Mouse (Mus musculus) kidney, postnatal 25 days (tissue): ENCODE results near the gene Zfp955a.
"Not testable (repeated sequence)": the region's sequence is repeated elsewhere in the genome, so short reads cannot be mapped to it uniquely, and the experiment has no call there.

Experiments used
- DNase-seq, 2 experiments: peaks; one replicate each; pipeline ENCODE4 v3.0.0; 2021; ENCODE audit warnings: mixed read lengths in 2 of 2

Zfp955a gene

DNA sequence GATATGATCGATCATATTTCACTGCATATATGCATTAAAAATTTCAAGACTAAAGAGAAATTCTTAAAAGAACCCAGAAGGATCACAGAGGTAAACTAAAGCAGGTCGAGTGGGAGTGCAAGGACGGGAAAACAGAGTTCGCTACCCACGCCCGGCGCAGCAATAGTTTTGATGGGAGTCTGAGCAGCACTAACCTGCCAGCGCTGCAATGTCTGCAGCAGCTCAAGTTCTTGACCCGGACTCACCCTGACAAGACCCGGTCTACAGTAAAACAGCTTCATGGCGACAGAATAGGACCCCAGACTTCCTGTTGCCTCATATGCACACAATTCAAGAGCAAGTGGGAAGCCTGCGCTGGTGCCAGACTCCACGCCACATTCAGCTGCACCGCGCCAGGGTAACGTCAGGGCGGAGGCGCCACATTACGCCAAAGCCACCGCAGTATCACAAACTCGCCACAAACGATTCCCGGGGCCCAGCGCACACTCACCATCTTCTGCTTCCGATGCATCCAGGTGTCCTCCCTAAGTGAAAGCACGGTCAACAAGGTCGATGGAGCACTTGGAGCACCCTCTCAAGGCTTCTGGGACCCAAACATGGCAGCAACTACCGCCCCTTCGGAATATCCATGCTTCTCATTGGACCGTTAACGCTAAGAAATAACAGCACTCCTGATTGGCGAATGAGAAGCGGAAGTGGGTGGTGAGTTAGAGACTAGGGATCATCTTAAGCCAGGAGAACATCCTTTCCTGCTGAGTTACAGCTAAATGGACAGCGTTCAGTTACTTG, at the start of gene Zfp955a:
Gene Zfp955a, minus strand, starts transcription at position 616 of the 789 bp plus-strand sequence.
- DNase-seq: not testable (repeated sequence)

DNA sequence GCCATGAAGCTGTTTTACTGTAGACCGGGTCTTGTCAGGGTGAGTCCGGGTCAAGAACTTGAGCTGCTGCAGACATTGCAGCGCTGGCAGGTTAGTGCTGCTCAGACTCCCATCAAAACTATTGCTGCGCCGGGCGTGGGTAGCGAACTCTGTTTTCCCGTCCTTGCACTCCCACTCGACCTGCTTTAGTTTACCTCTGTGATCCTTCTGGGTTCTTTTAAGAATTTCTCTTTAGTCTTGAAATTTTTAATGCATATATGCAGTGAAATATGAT, 34.9 kb upstream of the Zfp955a start:
- DNase-seq: not testable (repeated sequence)

- DNase-seq: not testable (repeated sequence)
Measured at GRCm38 (mm10) chr17:33289039-33289875, 34.3 kb upstream of the Zfp955a start, which contains the start of gene Zfp955b. Gene Zfp955b (plus strand): TSS chr17:33289544.

- DNase-seq: no peak
Measured at GRCm38 (mm10) chr17:33268907-33269306, 14.0 kb upstream of the Zfp955a start.

GRCm38 (mm10) chr17:33264376-33264775, 9.4 kb upstream of the Zfp955a start, which contains the start of gene Olfr63:
Gene Olfr63 (plus strand): TSS chr17:33264676.
- no peak for DNase-seq

GRCm38 (mm10) chr17:33255319-33255657, 343 bp upstream of the Zfp955a start:
- DNase-seq: not testable (repeated sequence)

DNA sequence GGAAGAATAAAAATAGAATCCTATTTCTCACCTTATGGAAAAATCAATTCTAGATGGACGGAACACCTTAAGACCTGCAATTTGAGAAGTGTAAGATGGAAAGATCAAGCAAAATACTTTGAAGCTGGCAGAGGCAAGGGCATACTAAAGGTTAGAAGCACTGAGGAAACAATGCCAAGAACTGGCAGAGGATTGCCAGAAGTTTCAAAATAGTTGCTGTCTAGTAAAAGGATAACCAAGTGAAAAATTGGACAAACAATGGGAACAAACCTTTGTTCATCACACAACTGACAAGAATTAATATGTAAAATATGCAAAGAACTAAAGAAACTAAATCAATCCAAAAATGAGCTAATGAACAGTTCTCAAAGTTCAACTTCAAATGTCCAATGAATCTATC, 18.3 kb downstream of the Zfp955a start:
- DNase-seq: not testable (repeated sequence)

DNA sequence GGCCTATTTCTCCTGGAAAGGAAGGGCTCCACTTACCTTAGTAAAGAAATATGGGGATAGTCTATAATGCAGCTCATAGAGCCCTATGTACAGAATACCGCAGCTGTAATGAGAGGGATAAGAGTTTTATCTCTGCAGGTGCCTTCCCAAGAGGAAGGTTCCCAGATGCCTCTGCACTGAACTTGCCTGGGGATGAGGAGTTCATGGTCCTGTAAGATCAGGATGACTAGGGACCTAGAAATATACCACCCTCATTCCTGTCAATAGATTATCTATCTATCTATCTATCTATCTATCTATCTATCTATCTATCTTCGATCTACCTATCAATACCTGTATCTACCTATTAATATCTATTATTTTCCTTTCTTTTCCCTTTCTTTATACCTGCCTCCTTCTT, 33.4 kb downstream of the Zfp955a start, which contains the start of gene Olfr1564:
Gene Olfr1564, minus strand, starts transcription at position 101 of the 400 bp plus-strand sequence.
- no peak for DNase-seq

- DNase-seq: not testable (repeated sequence)
Measured at GRCm38 (mm10) chr17:33191002-33191401, 63.9 kb downstream of the Zfp955a start, which contains the start of gene Olfr239. Gene Olfr239 (plus strand): TSS chr17:33191302.
